Mouse (Mus musculus) heart, embryonic 10.5 days (tissue): ENCODE results near the gene Sos2. TPM values are rescaled to one million over a fixed set of nuclear protein-coding genes. Genes with fewer than 3 reads are reported as not detected.

Source experiments
- DNase-seq: peaks from one replicate; pipeline ENCODE4 v3.0.0-alpha.2; 2017; ENCODE audit warnings: low spot score
- H3K27ac ChIP-seq: fragments of 300-500 bp; sonication (generic); 2 replicates; pipeline ENCODE4 v1.5.1; 2016; ENCODE audit warnings: mild to moderate bottlenecking
- H3K27me3 ChIP-seq: fragments of 300-500 bp; sonication (generic); 2 replicates; pipeline ENCODE4 v1.6.1; 2016; ENCODE audit warnings: mild to moderate bottlenecking; ENCODE audit not compliant: poor library complexity, insufficient read depth, severe bottlenecking
- H3K36me3 ChIP-seq: fragments of 300-500 bp; sonication (generic); 2 replicates; pipeline ENCODE4 v1.6.1; 2016; ENCODE audit warnings: mild to moderate bottlenecking, moderate library complexity
- H3K4me1 ChIP-seq: fragments of 300-500 bp; sonication (generic); 2 replicates; pipeline ENCODE4 v1.6.1; 2016; ENCODE audit warnings: mild to moderate bottlenecking
- H3K4me3 ChIP-seq: fragments of 300-500 bp; sonication (generic); 2 replicates; pipeline ENCODE4 v1.5.1; 2016; ENCODE audit warnings: mild to moderate bottlenecking, moderate library complexity
- H3K9me3 ChIP-seq: fragments of 300-500 bp; sonication (generic); 2 replicates; pipeline ENCODE4 v1.6.1; 2016; ENCODE audit warnings: mild to moderate bottlenecking, moderate library complexity
- WGBS: fragments of 180-500 bp; shearing (Covaris S2); methylation state at CpG from one replicate; pipeline ENCODE4 v1.1.7; 2016; 5-methylcytosine and 5-hydroxymethylcytosine counted together
- microRNA-seq: library from miRNA; unstranded; fragments of <30 nt; microRNA quantifications from one replicate; pipeline ENCODE4, GENCODE M21; 2017
- polyA plus RNA-seq: library from polyadenylated mRNA; unstranded; fragments of >200 nt; fragmentation: Nextera tagmentation; extraction: Ambion mirVana; gene quantifications from 2 replicates; pipeline ENCODE4 v1.2.1, GENCODE M21; 2016

Gene Sos2
- polyA plus RNA-seq, 1 experiment from 2014 or later: 6.8 TPM

DNA sequence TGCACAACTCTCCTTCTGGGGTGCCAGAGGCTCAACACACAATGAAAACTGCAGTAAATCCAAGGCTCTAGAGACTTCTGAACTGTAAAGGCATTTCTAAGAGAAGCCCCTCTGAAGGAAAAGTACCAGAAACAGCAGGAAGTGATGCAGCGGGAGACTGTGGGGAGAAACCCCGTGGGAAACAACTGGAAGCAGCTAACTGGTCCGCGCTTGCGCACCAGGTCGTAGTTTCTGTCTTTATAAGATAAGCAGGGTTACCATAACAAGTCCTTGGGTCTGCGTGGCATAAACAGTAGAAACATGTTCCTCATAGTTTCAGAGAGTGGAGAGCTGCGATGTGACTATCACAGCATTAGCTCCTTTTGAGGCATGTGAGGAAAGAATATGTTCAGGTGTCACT, 140.0 kb downstream of the Sos2 start:
- no peak for DNase-seq
- Histone ChIP-seq H3K36me3 (no peaks in the 10 kb centered on the region), H3K27me3 (no peaks in the 10 kb centered on the region), H3K4me3 (no peak overlapping the region), H3K4me1 (peaks cover 27% of the 10 kb centered on the region), H3K9me3 (no peaks in the 10 kb centered on the region), H3K27ac (no peak overlapping the region)
- WGBS: 53% methylated on average over 8 of the region's 8 CpGs

DNA sequence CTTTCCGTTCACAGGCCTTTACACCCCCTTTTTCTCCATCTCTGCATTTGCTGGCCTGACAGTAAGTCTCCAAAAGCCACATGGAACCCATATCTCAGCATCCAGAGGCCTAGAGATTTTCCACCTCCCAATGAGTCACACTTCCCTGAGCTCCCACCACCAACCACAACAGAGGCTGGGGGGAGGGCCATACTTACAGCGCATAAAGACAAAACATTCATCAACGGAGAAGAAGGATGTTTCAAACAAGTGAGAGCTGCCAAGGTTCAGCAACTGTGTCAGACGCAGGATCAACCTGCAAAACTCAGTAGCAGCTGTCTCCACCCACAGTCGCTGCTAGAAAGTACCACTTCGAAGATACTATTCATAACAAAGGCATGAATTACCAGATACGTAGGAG, 142.3 kb downstream of the Sos2 start:
- Histone ChIP-seq H3K27me3 (no peaks in the 10 kb centered on the region), H3K4me1 (peaks cover 27% of the 10 kb centered on the region), H3K27ac (peak overlapping the region; percentile 88; the same call in 1 of the 2 replicates), H3K36me3 (no peaks in the 10 kb centered on the region), H3K4me3 (no peak overlapping the region), H3K9me3 (no peaks in the 10 kb centered on the region)
- no peak for DNase-seq
- 64% methylated on average over 7 of the region's 7 CpGs for WGBS

DNA sequence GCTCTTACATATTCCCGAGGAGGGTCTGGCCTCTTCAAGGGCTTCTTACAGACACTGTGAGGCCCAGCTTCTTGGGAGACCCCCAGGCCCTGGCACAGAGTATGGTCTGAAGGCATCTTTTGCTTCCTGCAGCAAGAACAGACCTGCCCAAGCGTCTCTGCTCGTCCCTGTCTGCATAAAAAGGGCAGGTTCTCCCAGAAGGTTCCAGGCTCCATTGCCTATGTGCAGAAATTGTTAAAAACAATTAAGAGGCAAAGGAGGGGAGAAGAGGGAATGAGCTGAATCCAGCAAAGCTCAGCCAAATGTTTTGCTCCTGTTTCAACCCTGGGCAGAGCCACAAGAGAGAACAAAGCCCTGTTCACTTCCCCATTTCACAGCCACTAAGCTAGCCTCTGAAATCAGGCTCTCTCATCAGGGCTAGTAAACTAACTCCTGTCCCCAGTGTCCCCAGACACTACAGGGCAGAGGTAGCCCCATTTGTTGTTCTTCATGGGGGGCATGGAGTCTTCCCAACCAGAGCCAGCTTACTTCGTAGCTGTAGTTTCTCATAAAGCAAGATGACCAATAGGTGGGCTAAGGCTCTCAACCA, 143.2 kb downstream of the Sos2 start:
- H3K4me3 ChIP-seq: peak overlapping the region; percentile 50
- H3K27ac ChIP-seq: peak overlapping the region; percentile 88
- no peaks in the 10 kb centered on the region for H3K36me3 ChIP-seq
- H3K4me1 ChIP-seq: peaks cover 27% of the 10 kb centered on the region
- WGBS: 40% methylated on average over 4 of the region's 4 CpGs
- no peaks in the 10 kb centered on the region for H3K9me3 ChIP-seq
- DNase-seq: no peak
- no peaks in the 10 kb centered on the region for H3K27me3 ChIP-seq

DNA sequence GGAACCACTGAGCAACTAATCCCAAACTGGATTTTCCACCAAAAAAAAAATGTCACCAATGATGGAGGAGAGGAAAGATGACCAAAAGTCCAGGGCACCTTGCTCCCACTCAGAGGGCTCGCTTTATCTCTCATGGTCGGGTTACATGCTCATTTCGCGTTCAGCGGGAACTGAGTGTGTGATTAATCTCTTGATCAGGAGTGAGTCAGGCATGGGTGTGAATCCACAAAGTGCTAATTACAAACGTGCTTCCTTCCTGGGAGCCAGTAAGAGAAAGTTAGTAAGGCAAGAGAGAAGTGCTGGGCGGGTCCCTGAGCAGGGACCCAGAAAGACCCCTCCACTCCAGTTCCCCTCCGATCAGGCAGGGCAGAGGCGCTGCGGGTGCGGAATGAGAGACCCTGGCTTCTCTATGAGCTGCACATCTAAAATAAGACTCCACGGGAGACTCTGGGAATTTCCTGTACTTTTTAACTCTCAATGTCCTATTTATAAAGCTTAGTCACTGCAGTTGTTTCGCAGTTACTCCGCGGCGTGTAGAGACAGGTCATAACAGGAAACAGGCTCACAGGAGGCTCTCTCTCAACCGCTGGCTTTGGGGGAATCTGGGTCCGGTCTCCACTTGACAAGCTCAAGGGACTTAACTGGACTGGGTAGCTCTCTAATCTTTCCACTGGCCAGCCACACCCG, 143.8 kb downstream of the Sos2 start:
- 9% methylated on average over 19 of the region's 19 CpGs for WGBS
- peak overlapping the region; percentile 88 for H3K27ac ChIP-seq
- no peaks in the 10 kb centered on the region for H3K36me3 ChIP-seq
- H3K27me3 ChIP-seq: no peaks in the 10 kb centered on the region
- H3K9me3 ChIP-seq: no peaks in the 10 kb centered on the region
- peaks cover 27% of the 10 kb centered on the region for H3K4me1 ChIP-seq
- peak; percentile 85 for DNase-seq
- peak overlapping the region; percentile 50 for H3K4me3 ChIP-seq

DNA sequence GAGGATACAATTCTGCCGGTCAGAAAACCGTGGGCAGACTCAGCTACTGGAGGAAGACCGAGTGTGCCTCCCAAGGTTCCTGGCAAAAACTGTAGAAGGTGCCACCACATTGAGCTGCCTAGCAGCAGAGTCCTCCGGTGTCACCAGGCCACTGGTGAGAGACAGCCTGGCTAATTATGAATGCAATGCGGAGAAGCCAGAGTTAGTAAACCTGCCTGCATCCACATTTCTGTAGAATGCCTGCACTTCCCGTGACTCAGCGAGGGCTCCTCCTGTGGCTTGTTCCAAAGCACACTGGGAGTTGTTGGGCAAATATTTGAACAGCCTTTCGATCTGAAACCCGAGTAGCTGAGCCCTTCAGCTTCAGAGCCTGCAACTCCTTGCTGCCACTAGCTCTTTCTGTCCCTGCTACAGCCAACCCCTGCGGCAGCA, 144.4 kb downstream of the Sos2 start:
- Histone ChIP-seq H3K27me3 (no peaks in the 10 kb centered on the region), H3K9me3 (no peaks in the 10 kb centered on the region), H3K4me3 (peak overlapping the region; percentile 50), H3K4me1 (peaks cover 29% of the 10 kb centered on the region), H3K36me3 (no peaks in the 10 kb centered on the region), H3K27ac (peak overlapping the region; percentile 88)
- DNase-seq: no peak
- 22% methylated on average over 10 of the region's 10 CpGs for WGBS

DNA sequence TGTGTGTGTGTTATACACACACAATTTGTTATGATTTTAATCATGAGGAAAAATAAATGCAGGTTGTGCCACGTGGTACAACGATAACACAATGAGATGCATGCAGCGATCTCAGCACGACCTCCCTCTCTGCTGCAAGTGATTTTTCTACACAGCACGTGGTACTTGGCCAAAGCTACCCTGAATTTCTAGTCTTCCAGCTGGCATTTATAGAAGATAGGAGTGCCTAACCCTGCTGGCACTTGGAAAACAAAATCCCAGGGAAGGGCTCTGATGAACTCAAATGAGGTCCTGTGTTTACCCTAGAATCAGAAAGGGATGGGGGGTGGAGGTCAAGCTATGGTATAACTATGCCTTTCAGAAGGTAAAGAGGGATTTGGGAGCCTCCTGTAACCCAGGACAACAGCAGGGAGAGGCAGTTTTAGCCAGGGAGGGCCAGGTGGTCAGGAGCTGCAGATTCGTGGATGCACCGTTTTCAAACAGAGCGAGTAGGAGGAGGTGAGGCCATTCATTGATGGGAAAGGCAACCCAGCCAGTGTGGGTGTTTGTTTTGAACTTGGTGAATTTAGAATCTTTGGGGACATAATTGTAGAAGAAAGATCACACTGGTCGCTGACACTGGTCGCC, 144.9 kb downstream of the Sos2 start:
- Histone ChIP-seq H3K4me1 (peaks cover 34% of the 10 kb centered on the region), H3K9me3 (no peaks in the 10 kb centered on the region), H3K27ac (peak overlapping the region; percentile 88), H3K4me3 (no peak overlapping the region), H3K27me3 (no peaks in the 10 kb centered on the region), H3K36me3 (no peaks in the 10 kb centered on the region)
- DNase-seq: no peak
- WGBS: 72% methylated on average over 10 of the region's 10 CpGs

Small RNA genes within 50 kb of the gene (microRNA-seq; reads per million reads assigned to microRNA genes)
- gene Gm23018: not detected

Other genes starting within 250 kb of the Sos2 start
- 33.0 and 35.7 TPM in 2 replicates for gene Vcpkmt, start 98.8 kb downstream of the Sos2 start, polyA plus RNA-seq
- 17.8 and 20.3 TPM in 2 replicates for gene L2hgdh, start 43.0 kb upstream of the Sos2 start, polyA plus RNA-seq
- gene Atp5s, start 43.1 kb upstream of the Sos2 start, polyA plus RNA-seq: 27.6 and 33.2 TPM in 2 replicates
- gene Cdkl1, start 109.4 kb upstream of the Sos2 start, polyA plus RNA-seq: 3.6 and 5.9 TPM in 2 replicates
- 5.5 and 6.5 TPM in 2 replicates for gene Atl1, start 210.8 kb upstream of the Sos2 start, polyA plus RNA-seq
- gene Map4k5, start 211.3 kb upstream of the Sos2 start, polyA plus RNA-seq: 32.3 and 33.7 TPM in 2 replicates